ENCODE assay signal across 7 mouse cellular contexts in genomic region chr10:120365380-120366172, GRCm38 (mm10).
A peak's percentile ranks its signal among the peaks of the same experiment; 100 is the strongest.
DNase-seq lines count a peak whose midpoint lies in the region; ATAC-seq lines count a peak whose summit lies in the region.

No protein-coding gene starts in this region.

- H3K4me1 ChIP-seq in hindbrain, embryonic 14.5 days (replicated peaks; ENCODE audit: control insufficient read depth, insufficient read depth, low read length) = no peaks in the 10 kb centered on the region
- peaks cover 35% of the 10 kb centered on the region for H3K4me1 ChIP-seq in midbrain, embryonic 10.5 days

- H3K9me3 ChIP-seq in hindbrain, embryonic 14.5 days (ENCODE audit: control insufficient read depth, low read length) = no peaks in the 10 kb centered on the region
- H3K9me3 ChIP-seq in midbrain, embryonic 10.5 days (replicated peaks) = no peaks in the 10 kb centered on the region

- DNase-seq in Muller cell, postnatal 12 days (ENCODE audit: inconsistent ontology term) = peak; percentile 55
- DNase-seq in embryo, embryonic 11 days = peak; percentile 69
- DNase-seq in hindbrain, embryonic 14.5 days (ENCODE audit: low spot score) = no peak
- peak; percentile 31 for DNase-seq in midbrain, embryonic 10.5 days (ENCODE audit: low spot score)
- no peak for DNase-seq in ovary, adult 18-20 months (ENCODE audit: low spot score)
- no peak for DNase-seq in layer of hippocampus, adult 8-10 months (ENCODE audit: low spot score in 2 of 2)

- peak overlapping the region; percentile 12; the same call in 1 of the 2 replicates for H3K4me2 ChIP-seq in hindbrain, embryonic 14.5 days (replicated peaks)

- H3K4me3 ChIP-seq in hindbrain, embryonic 14.5 days (replicated peaks; ENCODE audit: low read length) = no peak overlapping the region
- H3K4me3 ChIP-seq in midbrain, embryonic 10.5 days = no peak overlapping the region

- 44% methylated on average over 24 of the region's 24 CpGs for WGBS in hindbrain, embryonic 14.5 days
- 56% methylated on average over 24 of the region's 24 CpGs for WGBS in midbrain, embryonic 10.5 days

- no peaks in the 10 kb centered on the region for H3K27me3 ChIP-seq in hindbrain, embryonic 14.5 days (ENCODE audit: control insufficient read depth, insufficient read depth, low read length)
- no peaks in the 10 kb centered on the region for H3K27me3 ChIP-seq in midbrain, embryonic 10.5 days (ENCODE audit: low read depth, poor library complexity, severe bottlenecking)

- H3K36me3 ChIP-seq in hindbrain, embryonic 14.5 days (replicated peaks; ENCODE audit: control insufficient read depth, insufficient read depth) = no peaks in the 10 kb centered on the region
- peaks cover 46% of the 10 kb centered on the region for H3K36me3 ChIP-seq in midbrain, embryonic 10.5 days

- no peak; the same call in 1 of the 2 replicates for ATAC-seq in hindbrain, embryonic 14.5 days (ENCODE audit: low FRiP score)
- no peak for ATAC-seq in activated CD4-positive, CD25-positive, alpha-beta regulatory T cell, adult 4 months

- H3K9ac ChIP-seq in hindbrain, embryonic 14.5 days = no peak overlapping the region

- H3K27ac ChIP-seq in hindbrain, embryonic 14.5 days = 0 out of 2 replicates have a peak overlapping the region, but pooled peaks have one; percentile 7
- peak overlapping the region; percentile 52; the same call in 1 of the 2 replicates for H3K27ac ChIP-seq in midbrain, embryonic 10.5 days (replicated peaks)

Comparison
In these comparisons a context has a peak if more than half of its experiments do, and no peak if none do; other contexts are left out.
1. DNase-seq: peak in Muller cell, postnatal 12 days (single experiment), embryo, embryonic 11 days (single experiment) and midbrain, embryonic 10.5 days (single experiment); none in hindbrain, embryonic 14.5 days (single experiment), ovary, adult 18-20 months (single experiment) and layer of hippocampus, adult 8-10 months (0 of 2).